Mouse (Mus musculus) gastrocnemius, adult 2 months (tissue): ENCODE measurements at regions not wholly inside any gene's neighbourhood (a gene's known extent, or its start where the extent isn't known, plus 50 kb on each side); places are given as distances from the start of the nearest gene placed in this dataset.
"Not testable (repeated sequence)": the region's sequence is repeated elsewhere in the genome, so short reads cannot be mapped to it uniquely, and the experiment has no call there.

Experiments
- DNase-seq: peaks from one replicate; pipeline ENCODE4 v3.0.0; 2022
- H3K27ac ChIP-seq: fragments of 200-600 bp; 2 replicates; pipeline ENCODE4 v1.8.1; 2022; ENCODE audit warnings: mild to moderate bottlenecking
- H3K4me3 ChIP-seq: fragments of 200-600 bp; 2 replicates; pipeline ENCODE4 v1.8.1; 2022; ENCODE audit warnings: mild to moderate bottlenecking, moderate library complexity
- CTCF ChIP-seq: fragments of 200-600 bp; IDR thresholded peaks from 2 replicates; pipeline ENCODE4 v1.8.1; 2022; ENCODE audit warnings: antibody characterized with exemption, mild to moderate bottlenecking, moderate library complexity
- intact Hi-C: fragments of 180-260 bp; cut with DNase I; formaldehyde crosslinking; loops from one replicate; pipeline ENCODE4 v1.15.1; 2025

DNA sequence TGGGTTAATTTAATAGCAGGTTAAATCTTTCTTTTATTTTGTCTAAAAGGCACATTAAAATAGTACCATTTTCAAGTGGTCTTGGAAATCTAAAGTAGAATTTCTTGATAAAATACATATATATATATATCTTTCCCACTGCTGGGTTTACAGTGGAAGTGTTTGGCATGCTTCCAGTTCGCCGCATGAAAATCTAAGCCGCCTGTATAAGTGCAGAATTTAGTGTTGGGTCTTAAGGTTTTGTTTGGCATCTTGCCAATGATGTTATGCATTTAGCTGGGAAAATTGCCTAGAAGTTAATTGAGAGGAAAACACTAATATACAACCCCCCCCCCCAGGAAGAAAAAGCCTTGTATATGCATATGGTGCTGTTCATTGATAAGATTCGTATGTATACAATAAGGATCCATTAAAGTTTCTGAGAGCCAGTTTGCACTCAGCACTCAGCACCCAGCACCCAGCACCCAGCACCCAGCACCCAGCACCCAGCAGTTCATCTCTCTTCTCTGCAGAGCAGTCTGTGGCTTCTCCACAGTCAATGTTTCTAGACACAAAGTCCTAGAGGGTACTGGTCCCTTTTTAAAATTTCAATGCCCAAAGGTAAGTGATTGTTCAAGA is 778.7 kb upstream of the Pou3f3 start:
- Histone ChIP-seq H3K4me3 (no peak overlapping the region), H3K27ac (no peak overlapping the region)
- intact Hi-C loops, result no loop called here
- no peak for DNase-seq
- TF ChIP-seq CTCF, result no peak

DNA sequence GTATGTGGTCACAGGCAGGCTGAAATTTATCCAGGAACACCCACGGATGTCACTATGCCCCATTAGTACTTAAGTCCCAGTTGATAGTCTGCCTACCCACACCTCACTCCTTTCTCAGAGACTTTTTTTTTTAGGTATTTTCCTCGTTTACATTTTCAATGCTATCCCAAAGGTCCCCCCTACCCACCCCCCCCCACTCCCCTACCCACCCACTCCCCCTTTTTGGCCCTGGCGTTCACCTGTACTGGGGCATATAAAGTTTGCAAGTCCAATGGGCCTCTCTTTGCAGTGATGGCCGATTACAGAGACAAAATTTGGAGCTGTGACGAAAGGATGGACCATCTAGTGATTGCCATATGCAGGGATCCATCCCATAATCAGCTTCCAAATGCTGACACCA is 777.8 kb upstream of the Pou3f3 start:
- H3K4me3 ChIP-seq, H3K27ac ChIP-seq, intact Hi-C loops, DNase-seq: not testable (repeated sequence)

DNA sequence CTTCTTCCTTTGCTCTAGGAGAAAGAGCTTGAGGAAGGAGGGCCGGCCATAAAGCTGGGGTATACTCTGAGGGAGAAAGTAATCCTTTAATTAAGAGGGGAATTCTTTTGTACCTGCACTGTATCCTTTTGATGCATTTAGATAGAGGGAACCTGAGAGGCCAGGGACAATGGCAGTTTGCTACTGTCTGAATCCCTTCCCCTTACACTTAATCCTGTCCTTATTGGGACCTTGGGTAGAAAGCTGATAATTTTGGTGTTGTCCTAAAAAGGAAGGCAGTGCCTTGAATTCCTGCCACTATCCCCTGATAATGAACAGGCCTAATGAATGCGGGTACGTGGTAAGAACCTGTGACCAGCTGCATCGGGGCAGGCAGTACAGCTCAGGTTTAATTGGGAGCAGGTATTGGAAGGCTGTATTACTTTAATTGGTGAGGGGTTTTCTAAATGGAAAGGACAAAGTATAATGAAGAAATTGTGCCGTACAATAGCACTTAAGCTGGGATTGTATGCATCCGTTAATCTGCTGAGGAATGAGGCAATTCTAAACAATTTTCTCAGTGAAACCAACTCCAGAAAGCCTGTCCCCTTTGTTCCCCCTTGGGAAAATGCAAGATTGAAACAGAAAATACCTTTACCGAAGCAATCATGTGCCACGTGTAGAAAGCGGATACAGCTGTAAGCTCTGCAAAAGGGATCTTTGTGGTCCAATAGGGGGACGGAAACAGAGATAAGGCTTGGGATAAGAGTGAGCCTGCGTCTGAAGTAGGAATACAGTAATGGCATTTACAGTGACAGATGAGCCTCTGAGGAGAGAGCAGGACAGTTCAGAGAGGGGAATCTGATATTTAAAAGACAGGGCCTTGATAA is 776.9 kb upstream of the Pou3f3 start:
- no peak overlapping the region for H3K27ac ChIP-seq
- intact Hi-C loops, result no loop called here
- no peak for TF ChIP-seq CTCF
- no peak for DNase-seq
- H3K4me3 ChIP-seq, result no peak overlapping the region

DNA sequence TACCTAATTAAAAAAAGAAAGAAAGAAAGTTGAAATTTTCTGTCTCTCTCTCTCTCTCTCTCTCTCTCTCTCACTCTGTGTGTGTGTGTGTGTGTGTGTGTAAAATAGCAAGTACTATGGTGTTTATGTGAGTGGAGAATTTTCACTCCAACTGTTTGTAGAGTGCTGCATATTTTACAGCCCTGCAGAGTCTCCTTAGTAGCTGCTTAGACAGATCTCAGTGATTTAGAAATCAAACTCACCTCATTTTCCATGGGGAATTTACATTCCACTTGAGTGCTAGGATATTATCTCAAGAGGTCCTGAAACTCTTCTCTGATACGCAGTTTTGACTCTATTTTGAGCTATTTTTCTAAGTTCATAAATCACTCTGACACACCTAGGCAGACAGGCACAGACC is 761.8 kb upstream of the Pou3f3 start:
- TF ChIP-seq CTCF, result no peak
- no peak overlapping the region for H3K4me3 ChIP-seq
- DNase-seq, result no peak

DNA sequence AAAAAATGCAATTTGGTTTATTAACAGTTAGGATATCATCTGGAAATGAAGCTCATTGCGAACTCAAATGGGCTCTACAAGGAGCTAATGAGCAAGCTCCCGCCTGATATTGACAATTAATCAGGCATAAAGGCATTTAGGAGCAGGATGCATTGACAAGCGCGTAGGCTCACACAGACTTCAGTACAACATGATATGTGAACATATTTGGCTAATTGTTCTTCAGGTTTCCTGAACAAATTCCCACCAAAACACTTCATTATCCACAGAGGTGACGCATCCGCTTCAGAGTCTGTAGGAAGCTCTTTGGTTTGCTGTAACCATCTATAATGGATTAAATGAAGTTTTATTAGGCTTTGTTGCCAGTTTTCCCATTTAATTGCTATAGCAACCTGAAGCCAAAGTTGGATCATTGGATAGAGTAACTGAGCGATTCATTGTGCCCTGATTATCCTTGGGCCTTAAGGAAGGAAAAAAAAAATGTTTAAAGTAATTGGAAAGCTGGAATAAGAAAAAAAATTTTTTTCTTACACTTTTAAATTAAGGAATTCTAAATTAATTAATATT is 759.6 kb upstream of the Pou3f3 start:
- Histone ChIP-seq H3K27ac (no peak overlapping the region), H3K4me3 (no peak overlapping the region)
- DNase-seq, result no peak
- TF ChIP-seq CTCF, result no peak
- intact Hi-C loops, result no loop called here

More for the DNA sequence above, 761.8 kb upstream of the Pou3f3 start:
- intact Hi-C loops, result no loop called here
- no peak overlapping the region for H3K27ac ChIP-seq

DNA sequence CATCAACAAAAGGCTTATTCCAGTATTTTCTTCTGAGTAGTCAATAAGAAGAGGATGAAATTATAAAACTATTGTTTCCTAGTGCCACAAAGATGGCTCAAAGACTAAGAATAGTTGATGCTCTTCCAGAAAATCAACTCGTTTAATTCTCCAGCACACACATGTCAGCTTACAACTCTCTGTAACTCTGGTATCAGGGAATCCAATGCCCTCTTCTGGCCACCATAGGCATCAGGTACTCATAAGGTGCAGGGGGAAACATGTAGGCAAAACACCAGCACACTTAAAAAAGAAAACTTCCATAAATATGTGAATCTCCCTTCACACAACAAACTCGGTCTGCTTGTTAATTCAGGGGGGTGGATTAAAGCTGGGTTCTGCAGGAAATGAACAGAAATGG is 734.6 kb upstream of the Pou3f3 start:
- no peak for DNase-seq
- no peak for TF ChIP-seq CTCF
- H3K4me3 ChIP-seq, result no peak overlapping the region
- H3K27ac ChIP-seq, result no peak overlapping the region
- intact Hi-C loops, result no loop called here

DNA sequence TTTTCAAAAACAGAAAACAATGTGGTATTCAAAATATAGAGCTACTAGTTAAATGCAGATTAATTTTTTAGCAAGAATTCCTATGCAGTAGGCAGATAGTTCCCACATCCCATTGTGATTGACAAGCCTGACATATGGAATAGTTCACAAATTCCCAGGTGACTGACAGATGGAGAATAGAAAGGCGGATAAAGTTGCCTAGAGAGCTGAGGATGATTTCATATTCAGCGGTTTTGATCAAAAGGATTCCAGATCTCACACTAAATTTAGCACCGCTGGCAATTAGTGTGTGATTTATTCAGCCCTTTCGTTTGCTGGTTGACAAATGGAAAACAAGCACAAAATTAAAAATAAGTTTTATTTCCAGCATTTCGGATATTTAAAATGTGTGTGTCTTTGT is 714.0 kb upstream of the Pou3f3 start:
- no peak for TF ChIP-seq CTCF
- Histone ChIP-seq H3K27ac (no peak overlapping the region), H3K4me3 (no peak overlapping the region)
- intact Hi-C loops, result no loop called here
- DNase-seq, result no peak

DNA sequence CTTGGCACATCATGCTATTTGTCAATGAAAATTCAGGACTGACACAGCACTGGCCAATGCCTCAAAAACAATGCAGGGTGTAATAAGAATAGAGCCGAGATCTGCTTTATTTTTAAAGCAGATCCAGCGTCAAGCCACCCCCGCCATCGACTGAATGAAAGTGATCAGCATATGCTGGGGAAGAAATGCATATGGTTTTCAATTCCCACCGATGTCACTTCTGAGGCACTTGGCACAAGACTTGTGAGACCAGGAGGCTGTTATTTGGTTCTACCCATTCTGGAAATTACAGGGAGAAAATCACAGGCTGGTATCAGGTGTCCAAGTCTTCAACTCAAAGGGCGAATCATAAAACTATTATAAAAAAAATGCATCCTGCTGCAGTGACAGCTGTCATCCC is 689.3 kb upstream of the Pou3f3 start:
- intact Hi-C loops, result no loop called here
- no peak for TF ChIP-seq CTCF
- H3K4me3 ChIP-seq, result no peak overlapping the region
- H3K27ac ChIP-seq, result no peak overlapping the region
- DNase-seq, result no peak

DNA sequence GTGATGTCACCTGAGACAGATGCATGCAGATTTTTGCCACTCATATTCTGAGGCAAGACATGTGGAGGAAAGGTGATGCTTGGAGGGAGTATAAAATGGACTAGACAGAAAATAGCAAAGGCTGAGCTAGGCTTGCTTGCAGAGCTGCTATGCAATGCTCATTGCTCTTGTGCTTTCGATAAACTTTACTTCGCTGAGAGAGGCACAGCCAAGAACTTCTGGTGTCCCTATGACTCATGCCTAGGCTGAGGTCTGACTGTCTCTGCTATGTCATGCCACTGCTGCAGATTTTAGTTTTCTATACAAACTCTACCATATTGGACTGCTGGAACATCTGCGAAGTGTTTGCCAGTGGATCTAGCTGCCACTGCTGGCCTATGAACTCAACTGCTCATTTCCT is 687.5 kb upstream of the Pou3f3 start:
- intact Hi-C loops, result no loop called here
- TF ChIP-seq CTCF, result no peak
- DNase-seq, result no peak
- no peak overlapping the region for H3K27ac ChIP-seq
- H3K4me3 ChIP-seq, result no peak overlapping the region

DNA sequence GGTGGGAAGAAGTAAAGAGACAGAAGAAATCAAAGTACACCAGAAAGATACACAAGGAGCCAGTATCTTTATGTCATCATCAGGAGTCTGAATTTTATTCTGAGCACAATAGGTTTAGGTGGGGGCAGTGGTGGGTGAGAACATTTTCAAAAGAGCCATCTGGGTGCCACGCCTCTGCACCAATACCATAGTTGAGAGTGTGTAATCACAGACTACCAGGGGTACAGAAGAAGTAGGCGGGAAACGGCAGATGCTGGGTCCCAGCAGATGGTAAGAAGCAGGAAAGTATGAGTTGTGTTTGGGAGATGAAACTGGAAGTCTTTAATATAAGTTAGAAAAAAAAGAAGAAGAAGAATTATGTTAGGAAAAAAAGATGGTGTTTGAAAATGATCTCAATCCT is 682.7 kb upstream of the Pou3f3 start:
- no peak overlapping the region for H3K27ac ChIP-seq
- no peak for TF ChIP-seq CTCF
- no peak overlapping the region for H3K4me3 ChIP-seq
- intact Hi-C loops, result no loop called here
- DNase-seq, result no peak

DNA sequence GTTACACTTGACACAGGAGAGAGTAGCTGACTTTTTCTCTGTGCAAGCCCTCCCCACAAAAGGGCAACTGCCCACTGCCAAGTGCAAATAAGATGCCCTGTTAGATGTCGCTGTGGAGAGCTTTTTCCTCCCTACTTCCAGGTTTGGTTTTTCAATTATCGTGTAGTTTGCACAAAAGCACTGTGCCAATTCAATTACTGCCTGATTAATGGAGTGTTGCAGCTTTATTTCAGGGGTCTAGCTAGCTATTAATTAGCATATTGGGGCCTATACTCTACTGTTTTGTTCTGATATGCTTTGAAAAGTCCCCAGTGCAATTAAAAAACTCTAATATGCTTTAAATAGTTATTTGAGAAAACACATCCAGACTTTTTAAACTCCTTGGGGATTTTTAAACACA is 676.6 kb upstream of the Pou3f3 start:
- TF ChIP-seq CTCF, result no peak
- H3K27ac ChIP-seq, result no peak overlapping the region

DNA sequence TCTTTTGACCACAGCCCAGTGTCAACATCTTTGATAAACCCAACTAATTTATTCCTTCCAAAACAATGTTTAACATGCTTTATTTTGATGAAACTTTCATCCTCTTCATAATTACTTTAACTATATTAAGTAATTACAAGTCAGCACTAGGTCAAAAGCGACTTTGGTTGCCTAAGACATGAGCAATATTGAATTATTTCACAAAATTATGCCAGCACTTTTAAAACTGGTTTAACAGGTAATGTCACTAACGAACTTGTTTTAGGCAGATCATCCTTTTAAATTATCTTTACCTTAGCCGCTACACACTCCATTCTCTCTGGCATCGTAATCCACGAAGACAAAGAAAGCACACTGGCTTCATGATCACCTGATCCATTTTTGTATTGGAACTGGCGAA is 669.8 kb upstream of the Pou3f3 start:
- no peak overlapping the region for H3K27ac ChIP-seq
- no peak for DNase-seq
- no peak overlapping the region for H3K4me3 ChIP-seq
- intact Hi-C loops, result no loop called here
- no peak for TF ChIP-seq CTCF

More for the DNA sequence above, 676.6 kb upstream of the Pou3f3 start:
- no peak overlapping the region for H3K4me3 ChIP-seq
- DNase-seq, result no peak
- intact Hi-C loops, result no loop called here

DNA sequence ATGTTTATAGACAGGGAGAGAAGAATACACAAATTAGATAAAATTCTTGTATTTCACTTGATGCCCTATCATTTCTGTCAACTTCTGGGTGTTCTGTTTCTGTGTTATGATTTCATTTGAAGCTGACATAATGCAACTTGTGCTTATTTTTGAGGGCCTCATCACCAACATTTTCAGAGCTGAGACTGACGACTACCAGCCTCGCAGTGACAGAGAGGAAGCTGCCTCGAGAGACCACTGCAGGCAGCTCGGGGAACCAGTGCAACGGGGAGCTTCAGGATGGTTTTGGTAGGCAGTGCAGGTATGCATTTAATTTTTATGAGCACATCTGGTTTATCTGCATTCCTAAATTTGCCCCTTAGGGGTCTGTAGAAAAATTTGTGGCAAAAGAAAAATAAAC is 669.1 kb upstream of the Pou3f3 start:
- TF ChIP-seq CTCF, result no peak
- no peak for DNase-seq
- H3K4me3 ChIP-seq, result no peak overlapping the region
- no peak overlapping the region for H3K27ac ChIP-seq
- intact Hi-C loops, result no loop called here
